Mouse (Mus musculus) brain, embryonic 18.5 days (tissue): Measurements from ENCODE around the gene Rab3a.

Experiments
- DNase-seq: peaks from one replicate; pipeline ENCODE4 v3.0.0-alpha.2; 2012; ENCODE audit warnings: low read depth, low spot score

Rab3a gene

GRCm38 (mm10) chr8:70742176-70742575 is 12.3 kb upstream of the Rab3a start:
- DNase-seq = no peak

- no peak for DNase-seq
Observed at GRCm38 (mm10) chr8:70742981-70743655, 11.4 kb upstream of the Rab3a start.

- no peak for DNase-seq
Observed at GRCm38 (mm10) chr8:70743656-70744590, 10.6 kb upstream of the Rab3a start.

- DNase-seq = no peak
Observed at GRCm38 (mm10) chr8:70744806-70745205, 9.7 kb upstream of the Rab3a start.

- no peak for DNase-seq
Observed at GRCm38 (mm10) chr8:70745691-70746220, 8.7 kb upstream of the Rab3a start.

GRCm38 (mm10) chr8:70746676-70747075 is 7.8 kb upstream of the Rab3a start:
- DNase-seq = no peak

GRCm38 (mm10) chr8:70747211-70747890 is 7.1 kb upstream of the Rab3a start:
- DNase-seq = no peak

GRCm38 (mm10) chr8:70748246-70749096 is 6.0 kb upstream of the Rab3a start:
- no peak for DNase-seq

- DNase-seq = no peak
Observed at GRCm38 (mm10) chr8:70749097-70749674, 5.3 kb upstream of the Rab3a start.

GRCm38 (mm10) chr8:70750128-70750680 is 4.3 kb upstream of the Rab3a start:
- no peak for DNase-seq

GRCm38 (mm10) chr8:70752000-70752764 is 2.3 kb upstream of the Rab3a start:
- DNase-seq = no peak

GRCm38 (mm10) chr8:70753151-70753550 is 1.3 kb upstream of the Rab3a start:
- no peak for DNase-seq

GRCm38 (mm10) chr8:70754871-70755660 is 587 bp downstream of the Rab3a start:
- peak; percentile 57 for DNase-seq

- no peak for DNase-seq
Observed at GRCm38 (mm10) chr8:70755661-70756475, 1.4 kb downstream of the Rab3a start.

- DNase-seq = no peak
Observed at GRCm38 (mm10) chr8:70756476-70757040, 2.1 kb downstream of the Rab3a start.

- DNase-seq = no peak
Observed at GRCm38 (mm10) chr8:70757523-70758307, 3.2 kb downstream of the Rab3a start.

- DNase-seq = no peak
Observed at GRCm38 (mm10) chr8:70758308-70758615, 3.8 kb downstream of the Rab3a start.
